In genomic region chr10:26789680-26790079, GRCm38 (mm10) we compare ENCODE assay signal across 27 mouse cellular contexts. TPM values are rescaled to one million over a fixed set of nuclear protein-coding genes. Genes with fewer than 3 reads are reported as not detected.
DNase-seq lines count a peak whose midpoint lies in the region; ATAC-seq lines count a peak whose summit lies in the region.
"Had no signal": no experiment of that assay in that cellular context is flagged by ENCODE, and none has a peak within 500 bp of the region (broad histone marks: within the 10 kb centered on the region; RNA-seq: fewer than 3 reads in every experiment).

No protein-coding gene starts in this region.

- no peak overlapping the region for H3K4me3 ChIP-seq in kidney, embryonic 15.5 days (replicated peaks)
- H3K4me3 ChIP-seq: embryonic facial prominence, embryonic 13.5 days; embryonic facial prominence, embryonic 15.5 days; erythroblast, embryonic 14.5 days; forebrain, embryonic 10.5 days; forebrain, embryonic 12.5 days had no signal

- ATAC-seq in kidney, embryonic 15.5 days (replicated peaks; ENCODE audit: low FRiP score): peak; percentile 58; the same call in 1 of the 2 replicates
- peak; percentile 35 for ATAC-seq in common myeloid progenitor, adult 5-6 weeks (replicated peaks; ENCODE audit: low read depth, poor library complexity, severe bottlenecking)
- ATAC-seq: activated CD4-positive, CD25-positive, alpha-beta regulatory T cell, adult 4 months; CD4-positive, CD25-positive, alpha-beta regulatory T cell, adult 4 months; forebrain, embryonic 14.5 days; forebrain, embryonic 16.5 days; Patski had no signal

- no peaks in the 10 kb centered on the region for H3K36me3 ChIP-seq in kidney, embryonic 15.5 days
- H3K36me3 ChIP-seq: embryonic facial prominence, embryonic 13.5 days; embryonic facial prominence, embryonic 15.5 days; forebrain, embryonic 10.5 days; forebrain, embryonic 12.5 days; G1E had no signal

- no peak overlapping the region for H3K9ac ChIP-seq in kidney, embryonic 15.5 days
- H3K9ac ChIP-seq: embryonic facial prominence, embryonic 13.5 days; embryonic facial prominence, embryonic 15.5 days; forebrain, embryonic 12.5 days had no signal

- no peaks in the 10 kb centered on the region for H3K27me3 ChIP-seq in kidney, embryonic 15.5 days
- H3K27me3 ChIP-seq: CH12.LX; embryonic facial prominence, embryonic 13.5 days; embryonic facial prominence, embryonic 15.5 days; forebrain, embryonic 12.5 days; Patski had no signal

- H3K9me3 ChIP-seq in kidney, embryonic 15.5 days (replicated peaks): no peaks in the 10 kb centered on the region
- H3K9me3 ChIP-seq: embryonic facial prominence, embryonic 13.5 days; embryonic facial prominence, embryonic 15.5 days; forebrain, embryonic 10.5 days; forebrain, embryonic 12.5 days; G1E had no signal

- no peak overlapping the region; the same call in 1 of the 2 replicates for H3K27ac ChIP-seq in kidney, embryonic 15.5 days
- H3K27ac ChIP-seq: embryonic facial prominence, embryonic 13.5 days; embryonic facial prominence, embryonic 15.5 days; forebrain, embryonic 10.5 days; forebrain, embryonic 12.5 days had no signal

- WGBS in kidney, embryonic 15.5 days: 63% methylated on average over 2 of the region's 2 CpGs

- peak; percentile 62 for DNase-seq in heart, adult 11 months
- no peak for DNase-seq in heart, postnatal 4 days
- DNase-seq in kidney, adult 9 months: no peak
- DNase-seq: adrenal gland, adult 8-10 months; adrenal gland, postnatal 14 days; adrenal gland, postnatal 36 days; B cell, adult 2 months; cerebellum, adult 11-12 months; cerebellum, adult 2 months; cerebellum, adult 9-10 months; cerebellum, postnatal 10 days; cerebellum, postnatal 25 days; embryo, embryonic 11 days had no signal

- H3K4me2 ChIP-seq in kidney, embryonic 15.5 days: no peak overlapping the region
- H3K4me2 ChIP-seq: embryonic facial prominence, embryonic 13.5 days; embryonic facial prominence, embryonic 15.5 days; forebrain, embryonic 12.5 days had no signal

- peaks cover 16% of the 10 kb centered on the region; the same call in 1 of the 2 replicates for H3K4me1 ChIP-seq in kidney, embryonic 15.5 days
- H3K4me1 ChIP-seq: embryonic facial prominence, embryonic 13.5 days; embryonic facial prominence, embryonic 15.5 days; forebrain, embryonic 10.5 days; forebrain, embryonic 12.5 days had no signal

RNA-seq across cellular contexts. Expression of gene Arhgap18, which starts 36.5 kb away (rescaled TPM):
- 10 to 100 TPM; 63.2 to 74.8 TPM for total RNA-seq in heart, postnatal 4 days (2021)
- polyA plus RNA-seq in kidney, embryonic 15.5 days (2015; fragmentation: Nextera tagmentation; extraction: Ambion mirVana): 41.0 and 45.0 TPM in 2 replicates
- 68.5 and 75.5 TPM in 2 replicates for total RNA-seq in common myeloid progenitor, adult 5-6 weeks (2017)
